In the genomic region with DNA sequence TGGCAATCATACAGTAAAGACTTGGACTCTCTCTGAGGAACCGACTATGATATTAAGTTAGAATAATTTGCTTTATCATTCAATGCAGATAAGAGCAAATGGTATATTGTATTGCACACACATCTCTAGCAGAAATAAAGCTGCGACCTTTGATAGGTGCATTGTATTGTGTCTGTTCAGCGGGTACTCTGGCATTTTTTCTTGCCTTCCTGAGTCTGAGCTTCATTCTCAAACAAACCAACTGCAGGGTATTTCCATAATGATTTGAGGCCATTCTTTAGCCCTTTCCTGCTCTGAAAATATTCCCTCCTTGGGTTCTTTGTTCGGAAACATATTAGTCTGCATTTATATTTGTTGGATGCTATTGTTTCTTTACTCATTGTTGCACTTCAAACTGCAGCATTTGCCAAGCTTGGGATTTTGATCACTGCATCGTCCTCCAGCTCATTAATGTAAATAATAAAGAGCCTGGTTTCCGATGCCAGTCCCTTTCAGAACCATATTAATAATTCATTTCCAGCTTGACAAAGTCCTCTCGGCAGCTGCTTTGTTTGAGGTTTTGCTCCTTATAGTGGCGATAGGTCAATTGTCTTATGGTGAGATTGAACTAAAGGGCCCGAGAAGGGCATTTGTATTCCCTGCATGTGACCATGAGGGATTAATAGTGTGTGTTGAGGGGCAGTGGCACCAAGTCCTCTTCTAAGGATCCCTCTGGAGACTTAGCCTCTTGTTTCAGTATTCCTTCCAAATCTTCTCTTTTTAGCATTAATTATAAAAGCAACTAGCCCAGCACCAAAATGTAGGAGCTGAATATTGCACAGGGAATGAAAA, we compare ENCODE assay signal across 32 mouse cellular contexts.
DNase-seq lines count a peak whose midpoint lies in the region; ATAC-seq and TF ChIP-seq lines count a peak whose summit lies in the region.
"Had no signal": no experiment of that assay in that cellular context is flagged by ENCODE, and none has a peak within 500 bp of the region (broad histone marks: within the 10 kb centered on the region; RNA-seq: fewer than 3 reads in every experiment).

No protein-coding gene starts in this region.

- H3K4me3 ChIP-seq in forebrain, embryonic 11.5 days (ENCODE audit: low read depth, low read length) = no peak overlapping the region
- no peak overlapping the region for H3K4me3 ChIP-seq in forebrain, embryonic 12.5 days (replicated peaks)
- H3K4me3 ChIP-seq in midbrain, embryonic 10.5 days = no peak overlapping the region
- no peak overlapping the region for H3K4me3 ChIP-seq in midbrain, postnatal 0 days (ENCODE audit: low read depth, low read length)
- no peak overlapping the region for H3K4me3 ChIP-seq in midbrain, embryonic 11.5 days (ENCODE audit: low read depth, low read length)
- no peak overlapping the region for H3K4me3 ChIP-seq in midbrain, embryonic 16.5 days (ENCODE audit: low read depth, low read length)
- H3K4me3 ChIP-seq: embryonic facial prominence, embryonic 10.5 days; embryonic facial prominence, embryonic 15.5 days; heart, embryonic 10.5 days; heart, embryonic 15.5 days; kidney, embryonic 15.5 days; liver, embryonic 12.5 days; megakaryocyte, embryonic 14.5 days; neural tube, embryonic 15.5 days had no signal

- no peaks in the 10 kb centered on the region; the same call in 1 of the 2 replicates for H3K4me1 ChIP-seq in forebrain, embryonic 11.5 days (replicated peaks; ENCODE audit: control insufficient read depth, insufficient read depth, low read length)
- no peaks in the 10 kb centered on the region for H3K4me1 ChIP-seq in forebrain, embryonic 12.5 days
- peaks cover 5% of the 10 kb centered on the region; the same call in 1 of the 2 replicates for H3K4me1 ChIP-seq in midbrain, embryonic 10.5 days
- no peaks in the 10 kb centered on the region for H3K4me1 ChIP-seq in midbrain, postnatal 0 days (ENCODE audit: insufficient read depth, low read length)
- no peaks in the 10 kb centered on the region for H3K4me1 ChIP-seq in midbrain, embryonic 11.5 days (ENCODE audit: control insufficient read depth, insufficient read depth, low read length)
- H3K4me1 ChIP-seq in midbrain, embryonic 16.5 days (ENCODE audit: control insufficient read depth, insufficient read depth, low read length) = no peaks in the 10 kb centered on the region
- H3K4me1 ChIP-seq: embryonic facial prominence, embryonic 10.5 days; embryonic facial prominence, embryonic 15.5 days; heart, embryonic 10.5 days; heart, embryonic 15.5 days; kidney, embryonic 15.5 days; liver, embryonic 12.5 days; megakaryocyte, embryonic 14.5 days; neural tube, embryonic 15.5 days had no signal

- DNase-seq in forebrain, embryonic 11.5 days (ENCODE audit: low spot score) = no peak
- DNase-seq in midbrain, embryonic 10.5 days (ENCODE audit: low spot score) = no peak
- DNase-seq in midbrain, postnatal 0 days (ENCODE audit: low spot score) = no peak
- peak; percentile 83 for DNase-seq in midbrain, embryonic 11.5 days (ENCODE audit: low spot score, missing footprints)
- no peak for DNase-seq in thymus, postnatal 36 days
- DNase-seq: adrenal gland, postnatal 10 days; cerebellum, adult 11 months; cerebellum, adult 9-10 months; cerebellum, postnatal 36 days; gastrocnemius, postnatal 14 days; heart, adult 11 months; kidney, adult 18-20 months; kidney, postnatal 25 days; left cerebral cortex, postnatal 4 days; lung, adult 18-20 months; lung, postnatal 4 days; right cerebral cortex, adult 18-20 months; spleen, adult 18-20 months; thymus, postnatal 14 days had no signal

- 63% methylated on average over 9 of the region's 9 CpGs for WGBS in forebrain, embryonic 11.5 days
- 40% methylated on average over 9 of the region's 9 CpGs for WGBS in forebrain, embryonic 12.5 days
- WGBS in midbrain, embryonic 10.5 days = 67% methylated on average over 9 of the region's 9 CpGs
- 32% methylated on average over 9 of the region's 9 CpGs for WGBS in midbrain, postnatal 0 days
- WGBS in midbrain, embryonic 11.5 days = 47% methylated on average over 9 of the region's 9 CpGs
- 24% methylated on average over 9 of the region's 9 CpGs for WGBS in midbrain, embryonic 16.5 days

- no peaks in the 10 kb centered on the region for H3K27me3 ChIP-seq in forebrain, embryonic 11.5 days (ENCODE audit: control insufficient read depth, insufficient read depth, low read length)
- H3K27me3 ChIP-seq in forebrain, embryonic 12.5 days = no peaks in the 10 kb centered on the region
- no peaks in the 10 kb centered on the region for H3K27me3 ChIP-seq in midbrain, embryonic 10.5 days (ENCODE audit: low read depth, poor library complexity, severe bottlenecking)
- H3K27me3 ChIP-seq in midbrain, postnatal 0 days (ENCODE audit: insufficient read depth, low read length) = no peaks in the 10 kb centered on the region
- no peaks in the 10 kb centered on the region for H3K27me3 ChIP-seq in midbrain, embryonic 11.5 days (ENCODE audit: control insufficient read depth, insufficient read depth, low read length)
- no peaks in the 10 kb centered on the region for H3K27me3 ChIP-seq in midbrain, embryonic 16.5 days (ENCODE audit: control insufficient read depth, insufficient read depth, low read depth, low read length)
- H3K27me3 ChIP-seq: embryonic facial prominence, embryonic 15.5 days; heart, embryonic 15.5 days; kidney, embryonic 15.5 days; liver, embryonic 12.5 days; megakaryocyte, embryonic 14.5 days; neural tube, embryonic 15.5 days had no signal

- H3K4me2 ChIP-seq in forebrain, embryonic 11.5 days (ENCODE audit: low read depth, low read length, severe bottlenecking) = no peak overlapping the region
- H3K4me2 ChIP-seq in forebrain, embryonic 12.5 days = no peak overlapping the region
- H3K4me2 ChIP-seq in midbrain, postnatal 0 days (ENCODE audit: low read depth, low read length, poor library complexity, severe bottlenecking) = no peak overlapping the region
- no peak overlapping the region for H3K4me2 ChIP-seq in midbrain, embryonic 11.5 days
- no peak overlapping the region for H3K4me2 ChIP-seq in midbrain, embryonic 16.5 days (ENCODE audit: low read length)
- H3K4me2 ChIP-seq: embryonic facial prominence, embryonic 15.5 days; heart, embryonic 15.5 days; kidney, embryonic 15.5 days; liver, embryonic 12.5 days; neural tube, embryonic 15.5 days had no signal

- H3K9ac ChIP-seq in forebrain, embryonic 11.5 days (ENCODE audit: low read length) = no peak overlapping the region
- no peak overlapping the region for H3K9ac ChIP-seq in forebrain, embryonic 12.5 days
- no peak overlapping the region for H3K9ac ChIP-seq in midbrain, postnatal 0 days (replicated peaks; ENCODE audit: low read length, poor library complexity, severe bottlenecking)
- no peak overlapping the region for H3K9ac ChIP-seq in midbrain, embryonic 11.5 days (ENCODE audit: low read length)
- H3K9ac ChIP-seq in midbrain, embryonic 16.5 days (ENCODE audit: low read depth, low read length) = no peak overlapping the region
- H3K9ac ChIP-seq: embryonic facial prominence, embryonic 15.5 days; heart, embryonic 15.5 days; kidney, embryonic 15.5 days; liver, embryonic 12.5 days; neural tube, embryonic 15.5 days had no signal

- no peaks in the 10 kb centered on the region for H3K36me3 ChIP-seq in forebrain, embryonic 11.5 days (ENCODE audit: control insufficient read depth, insufficient read depth, low read length)
- no peaks in the 10 kb centered on the region for H3K36me3 ChIP-seq in forebrain, embryonic 12.5 days (replicated peaks)
- no peaks in the 10 kb centered on the region for H3K36me3 ChIP-seq in midbrain, embryonic 10.5 days
- no peaks in the 10 kb centered on the region for H3K36me3 ChIP-seq in midbrain, postnatal 0 days (ENCODE audit: insufficient read depth, low read length)
- no peaks in the 10 kb centered on the region for H3K36me3 ChIP-seq in midbrain, embryonic 11.5 days (ENCODE audit: control insufficient read depth, insufficient read depth, low read length)
- H3K36me3 ChIP-seq in midbrain, embryonic 16.5 days (ENCODE audit: control insufficient read depth, insufficient read depth, low read length) = no peaks in the 10 kb centered on the region
- H3K36me3 ChIP-seq: embryonic facial prominence, embryonic 10.5 days; embryonic facial prominence, embryonic 15.5 days; heart, embryonic 10.5 days; heart, embryonic 15.5 days; kidney, embryonic 15.5 days; liver, embryonic 12.5 days; neural tube, embryonic 15.5 days had no signal

- H3K27ac ChIP-seq in forebrain, embryonic 11.5 days (ENCODE audit: low read depth, low read length) = no peak overlapping the region
- H3K27ac ChIP-seq in forebrain, embryonic 12.5 days = no peak overlapping the region
- H3K27ac ChIP-seq in midbrain, embryonic 10.5 days (replicated peaks) = peak overlapping the region; percentile 33; the same call in 1 of the 2 replicates
- no peak overlapping the region for H3K27ac ChIP-seq in midbrain, postnatal 0 days (ENCODE audit: low read depth, low read length)
- H3K27ac ChIP-seq in midbrain, embryonic 11.5 days (ENCODE audit: low read depth, low read length) = peak overlapping the region; percentile 16; the same call in 1 of the 2 replicates
- peak overlapping the region; percentile 37; the same call in 1 of the 2 replicates for H3K27ac ChIP-seq in midbrain, embryonic 16.5 days (ENCODE audit: low read length)
- H3K27ac ChIP-seq: embryonic facial prominence, embryonic 10.5 days; embryonic facial prominence, embryonic 15.5 days; heart, embryonic 10.5 days; heart, embryonic 15.5 days; kidney, embryonic 15.5 days; liver, embryonic 12.5 days; neural tube, embryonic 15.5 days had no signal

- peak; percentile 64 for ATAC-seq in forebrain, embryonic 11.5 days (replicated peaks; ENCODE audit: low FRiP score)
- no peak for ATAC-seq in forebrain, embryonic 12.5 days (ENCODE audit: low FRiP score)
- no peak for ATAC-seq in midbrain, postnatal 0 days (ENCODE audit: low FRiP score)
- peak; percentile 88 for ATAC-seq in midbrain, embryonic 11.5 days (ENCODE audit: low FRiP score)
- peak; percentile 21; the same call in 1 of the 2 replicates for ATAC-seq in midbrain, embryonic 16.5 days
- no peak for ATAC-seq in frontal cortex, adult (ENCODE audit: low TSS enrichment)
- ATAC-seq: liver, embryonic 12.5 days; lung, postnatal 0 days; Patski had no signal

- no peak for TF ChIP-seq CTCF in midbrain, postnatal 0 days (IDR thresholded peaks at IDR 0.05)

- no peaks in the 10 kb centered on the region for H3K9me3 ChIP-seq in forebrain, embryonic 11.5 days (ENCODE audit: control insufficient read depth, low read length)
- H3K9me3 ChIP-seq in forebrain, embryonic 12.5 days = no peaks in the 10 kb centered on the region
- H3K9me3 ChIP-seq in midbrain, embryonic 10.5 days (replicated peaks) = no peaks in the 10 kb centered on the region
- no peaks in the 10 kb centered on the region for H3K9me3 ChIP-seq in midbrain, postnatal 0 days (ENCODE audit: low read length)
- no peaks in the 10 kb centered on the region for H3K9me3 ChIP-seq in midbrain, embryonic 11.5 days (ENCODE audit: control insufficient read depth, low read length)
- H3K9me3 ChIP-seq in midbrain, embryonic 16.5 days (replicated peaks; ENCODE audit: control insufficient read depth, low read length, poor library complexity, severe bottlenecking) = no peaks in the 10 kb centered on the region
- H3K9me3 ChIP-seq: embryonic facial prominence, embryonic 10.5 days; embryonic facial prominence, embryonic 15.5 days; heart, embryonic 10.5 days; heart, embryonic 15.5 days; kidney, embryonic 15.5 days; liver, embryonic 12.5 days; megakaryocyte, embryonic 14.5 days; neural tube, embryonic 15.5 days had no signal

Comparison
In these comparisons a context has a peak if more than half of its experiments do, and no peak if none do; other contexts are left out.
1. ATAC-seq: peak in forebrain, embryonic 11.5 days (single experiment), midbrain, embryonic 11.5 days (single experiment) and midbrain, embryonic 16.5 days (single experiment); none in forebrain, embryonic 12.5 days (single experiment), midbrain, postnatal 0 days (single experiment) and frontal cortex, adult (single experiment).
2. H3K27ac ChIP-seq: peak in midbrain, embryonic 10.5 days (single experiment), midbrain, embryonic 11.5 days (single experiment) and midbrain, embryonic 16.5 days (single experiment); none in forebrain, embryonic 11.5 days (single experiment), forebrain, embryonic 12.5 days (single experiment) and midbrain, postnatal 0 days (single experiment).